Mouse (Mus musculus): ENCODE results near the gene Mybpc2. TPM values are rescaled to one million over a fixed set of nuclear protein-coding genes. Genes with fewer than 3 reads are reported as not detected.
A peak's percentile ranks its signal among the peaks of the same experiment; 100 is the strongest.

The Mybpc2 gene
- polyA plus RNA-seq, 1 experiment = not detected

DNA sequence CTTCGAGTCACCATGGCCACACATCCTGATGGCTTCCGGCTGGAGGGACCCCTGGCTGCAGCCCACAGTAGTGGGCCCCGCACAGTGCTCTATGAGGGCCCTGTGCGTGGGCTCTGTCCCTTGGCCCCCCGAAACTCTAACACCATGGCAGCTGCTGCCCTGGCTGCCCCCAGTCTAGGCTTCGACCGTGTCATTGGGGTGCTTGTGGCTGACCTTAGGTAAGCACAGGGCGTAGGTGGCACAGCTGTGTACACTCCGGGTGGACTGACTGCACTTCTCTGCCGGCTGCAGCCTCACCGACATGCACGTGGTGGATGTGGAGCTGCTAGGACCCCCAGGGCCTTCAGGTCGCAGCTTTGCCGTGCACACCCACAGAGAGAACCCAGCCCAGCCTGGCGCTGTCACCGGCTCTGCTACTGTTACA is 57.6 kb downstream of the Mybpc2 start:
- no peak for DNase-seq (ENCODE audit: low read depth)

DNA sequence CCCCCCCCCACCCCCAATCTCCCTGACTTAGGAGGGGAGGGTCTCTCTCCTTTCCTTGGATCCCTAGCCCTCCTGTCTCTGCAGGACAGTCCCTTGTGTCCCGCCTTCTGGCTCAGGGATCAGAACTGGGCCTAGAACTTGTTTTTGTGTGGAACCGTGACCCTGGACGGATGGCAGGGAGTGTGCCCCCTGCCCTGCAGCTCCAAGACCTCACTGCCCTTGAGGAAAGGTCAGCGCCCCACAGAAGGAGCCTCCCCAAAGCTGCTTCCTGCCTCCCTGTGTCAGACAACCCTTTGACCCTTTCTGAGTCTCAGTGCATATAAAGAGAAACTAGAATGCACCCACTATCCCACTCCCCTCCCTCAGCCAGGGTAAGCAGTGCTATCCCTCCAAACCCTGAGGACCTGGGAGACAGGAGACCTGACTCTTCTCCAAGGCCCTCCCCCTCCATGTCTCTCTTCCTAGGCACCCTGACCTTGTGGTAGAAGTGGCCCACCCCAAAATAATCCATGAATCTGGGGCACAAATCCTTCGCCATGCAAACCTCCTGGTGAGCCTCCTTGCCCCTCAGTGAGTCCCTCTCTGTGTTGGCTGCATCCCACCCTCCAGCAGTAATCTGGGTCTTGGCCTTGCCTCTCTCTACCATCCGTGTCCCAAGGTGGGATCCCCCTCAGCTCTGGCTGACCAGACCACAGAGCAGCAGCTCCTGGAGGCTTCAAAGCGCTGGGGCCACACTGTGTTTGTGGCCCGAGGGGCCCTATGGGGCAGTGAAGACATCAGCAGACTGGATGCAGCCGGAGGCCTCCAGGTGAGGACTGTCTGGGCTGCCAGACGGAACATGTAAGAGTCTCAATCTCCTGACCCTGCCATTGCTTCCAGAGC is 58.2 kb downstream of the Mybpc2 start:
- TF ChIP-seq POLR2A (IDR thresholded peaks at IDR 0.05; ENCODE audit: borderline replicate concordance, extremely low read depth, insufficient read depth, insufficient read length, poor library complexity, severe bottlenecking) (no peak), CTCF (IDR thresholded peaks at IDR 0.05; ENCODE audit: borderline replicate concordance, extremely low read depth, insufficient read depth, insufficient read length) (no peak)
- DNase-seq (ENCODE audit: low read depth) = no peak

More for the DNA sequence above, 57.6 kb downstream of the Mybpc2 start:
- TF ChIP-seq CTCF (IDR thresholded peaks at IDR 0.05; ENCODE audit: borderline replicate concordance, extremely low read depth, insufficient read depth, insufficient read length) (no peak), POLR2A (IDR thresholded peaks at IDR 0.05; ENCODE audit: borderline replicate concordance, extremely low read depth, insufficient read depth, insufficient read length, poor library complexity, severe bottlenecking) (no peak)

DNA sequence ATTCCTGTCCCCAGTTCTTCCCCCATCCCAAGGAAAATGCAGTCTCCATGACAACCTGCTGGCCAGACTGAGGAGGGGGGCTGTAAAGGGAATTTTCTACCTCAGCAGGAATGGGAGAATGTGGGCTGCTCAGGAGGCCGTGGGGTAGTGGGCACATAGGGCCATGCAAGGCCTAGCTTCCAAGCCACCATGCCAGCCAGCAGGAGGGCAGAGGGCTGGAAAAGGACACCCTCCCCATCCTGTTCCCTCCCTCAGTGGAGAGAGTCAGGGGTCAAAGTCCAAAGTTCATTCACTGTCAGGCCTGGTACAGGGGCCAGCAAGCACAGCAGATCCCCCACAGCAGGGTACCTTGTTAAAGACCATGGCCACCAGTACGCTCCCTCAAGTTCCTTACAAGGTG is 59.3 kb downstream of the Mybpc2 start, which contains the start of gene Aspdh:
Gene Aspdh, plus strand, starts transcription at position 281 of the 400 bp plus-strand sequence.
- peak; percentile 30 for DNase-seq (ENCODE audit: low read depth)
- TF ChIP-seq POLR2A (IDR thresholded peaks at IDR 0.05; ENCODE audit: borderline replicate concordance, extremely low read depth, insufficient read depth, insufficient read length, poor library complexity, severe bottlenecking) (no peak), CTCF (IDR thresholded peaks at IDR 0.05; ENCODE audit: borderline replicate concordance, extremely low read depth, insufficient read depth, insufficient read length) (no peak)

DNA sequence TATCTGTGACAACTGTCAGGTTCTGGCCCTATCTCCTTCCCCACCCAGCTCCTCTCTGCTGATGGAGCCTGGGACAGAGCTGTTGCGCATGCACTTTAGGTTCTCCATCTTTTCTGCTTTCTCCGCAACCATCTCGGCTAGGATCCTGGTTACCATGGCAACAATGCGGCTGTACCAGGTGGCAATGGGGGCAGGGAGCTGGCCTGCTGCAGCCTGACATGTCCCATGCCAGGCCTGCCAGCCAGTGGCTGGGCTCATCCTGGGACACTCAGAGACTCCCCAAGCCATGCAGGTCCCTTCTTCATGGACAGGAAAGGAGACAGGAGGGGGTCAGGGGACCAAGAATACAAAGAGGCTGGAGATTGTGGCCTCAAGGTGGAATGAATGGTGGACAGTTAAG is 59.9 kb downstream of the Mybpc2 start:
- TF ChIP-seq CTCF (IDR thresholded peaks at IDR 0.05; ENCODE audit: borderline replicate concordance, extremely low read depth, insufficient read depth, insufficient read length) = no peak
- TF ChIP-seq POLR2A (IDR thresholded peaks at IDR 0.05; ENCODE audit: borderline replicate concordance, extremely low read depth, insufficient read depth, insufficient read length, poor library complexity, severe bottlenecking) = no peak
- DNase-seq (ENCODE audit: low read depth) = peak; percentile 92

- DNase-seq (ENCODE audit: low read depth) = no peak
These were observed 60.8 kb downstream of the Mybpc2 start for GRCm38 (mm10) chr7:44463556-44464225.

GRCm38 (mm10) chr7:44463056-44463425 is 61.4 kb downstream of the Mybpc2 start:
- no peak for DNase-seq (ENCODE audit: low read depth)

More at GRCm38 (mm10) chr7:44463556-44464225, 60.8 kb downstream of the Mybpc2 start:
- TF ChIP-seq POLR2A (IDR thresholded peaks at IDR 0.05; ENCODE audit: borderline replicate concordance, extremely low read depth, insufficient read depth, insufficient read length, poor library complexity, severe bottlenecking) = no peak
- TF ChIP-seq CTCF (IDR thresholded peaks at IDR 0.05; ENCODE audit: borderline replicate concordance, extremely low read depth, insufficient read depth, insufficient read length) = no peak

DNA sequence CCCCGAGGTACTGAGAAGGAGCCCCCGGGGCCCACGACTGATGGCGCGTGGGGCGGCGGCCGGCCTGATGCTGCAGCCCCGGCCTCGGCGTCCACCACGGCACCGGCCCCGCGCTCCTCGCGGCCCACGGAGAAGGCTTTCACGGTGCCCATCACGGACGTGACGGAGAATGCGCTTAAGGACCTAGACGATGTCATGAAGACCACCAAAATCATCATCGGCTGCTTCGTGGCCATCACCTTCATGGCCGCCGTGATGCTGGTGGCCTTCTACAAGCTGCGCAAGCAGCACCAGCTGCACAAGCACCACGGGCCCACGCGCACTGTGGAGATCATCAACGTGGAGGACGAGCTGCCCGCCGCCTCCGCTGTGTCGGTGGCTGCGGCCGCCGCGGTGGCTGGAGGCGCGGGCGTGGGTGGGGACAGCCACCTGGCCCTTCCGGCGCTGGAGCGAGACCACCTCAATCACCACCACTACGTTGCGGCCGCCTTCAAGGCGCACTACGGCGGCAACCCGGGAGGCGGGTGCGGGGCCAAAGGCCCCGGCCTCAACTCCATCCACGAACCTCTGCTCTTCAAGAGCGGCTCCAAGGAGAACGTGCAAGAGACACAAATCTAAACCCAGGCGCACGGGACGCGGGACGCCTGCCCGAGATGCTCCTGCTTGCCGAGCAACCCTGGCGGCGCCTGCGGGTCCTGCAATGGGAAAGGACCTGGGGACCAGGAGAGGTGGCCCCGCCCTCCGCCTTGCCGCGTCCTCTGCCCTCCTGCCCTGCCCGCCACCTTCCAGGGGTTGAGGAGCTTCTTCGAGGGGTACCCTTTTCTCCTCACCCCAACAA is 62.0 kb downstream of the Mybpc2 start:
- no peak for DNase-seq (ENCODE audit: low read depth)
- TF ChIP-seq POLR2A (IDR thresholded peaks at IDR 0.05; ENCODE audit: borderline replicate concordance, extremely low read depth, insufficient read depth, insufficient read length, poor library complexity, severe bottlenecking) (no peak), CTCF (IDR thresholded peaks at IDR 0.05; ENCODE audit: borderline replicate concordance, extremely low read depth, insufficient read depth, insufficient read length) (peak; percentile 40; the same call in 1 of the 2 replicates)

More at GRCm38 (mm10) chr7:44463056-44463425, 61.4 kb downstream of the Mybpc2 start:
- TF ChIP-seq CTCF (IDR thresholded peaks at IDR 0.05; ENCODE audit: borderline replicate concordance, extremely low read depth, insufficient read depth, insufficient read length) (no peak), POLR2A (IDR thresholded peaks at IDR 0.05; ENCODE audit: borderline replicate concordance, extremely low read depth, insufficient read depth, insufficient read length, poor library complexity, severe bottlenecking) (no peak)

- DNase-seq (ENCODE audit: low read depth) = no peak
- TF ChIP-seq POLR2A (IDR thresholded peaks at IDR 0.05; ENCODE audit: borderline replicate concordance, extremely low read depth, insufficient read depth, insufficient read length, poor library complexity, severe bottlenecking) (no peak), CTCF (IDR thresholded peaks at IDR 0.05; ENCODE audit: borderline replicate concordance, extremely low read depth, insufficient read depth, insufficient read length) (no peak)
These were observed 62.8 kb downstream of the Mybpc2 start for GRCm38 (mm10) chr7:44461503-44462217.

- DNase-seq (ENCODE audit: low read depth) = no peak
- TF ChIP-seq POLR2A (IDR thresholded peaks at IDR 0.05; ENCODE audit: borderline replicate concordance, extremely low read depth, insufficient read depth, insufficient read length, poor library complexity, severe bottlenecking) (no peak), CTCF (IDR thresholded peaks at IDR 0.05; ENCODE audit: borderline replicate concordance, extremely low read depth, insufficient read depth, insufficient read length) (no peak)
These were observed 63.5 kb downstream of the Mybpc2 start for GRCm38 (mm10) chr7:44460767-44461502.

GRCm38 (mm10) chr7:44460067-44460466 is 64.4 kb downstream of the Mybpc2 start:
- no peak for TF ChIP-seq CTCF (IDR thresholded peaks at IDR 0.05; ENCODE audit: borderline replicate concordance, extremely low read depth, insufficient read depth, insufficient read length)
- no peak for TF ChIP-seq POLR2A (IDR thresholded peaks at IDR 0.05; ENCODE audit: borderline replicate concordance, extremely low read depth, insufficient read depth, insufficient read length, poor library complexity, severe bottlenecking)
- no peak for DNase-seq (ENCODE audit: low read depth)
